Mouse (Mus musculus) heart, embryonic 15.5 days (tissue): Measurements from ENCODE around the gene Ano1. TPM values are rescaled to one million over a fixed set of nuclear protein-coding genes. Genes with fewer than 3 reads are reported as not detected.

Experiments
- ATAC-seq: fragments of 200-750 bp; cut with Nextera tagmentation; replicated peaks from 2 replicates; pipeline ENCODE4 v1.8.0; 2017; ENCODE audit warnings: low read depth, moderate TSS enrichment; ENCODE audit not compliant: insufficient number of reproducible peaks, insufficient read depth, low FRiP score
- H3K27ac ChIP-seq: fragments of 300-500 bp; sonication (generic); 2 replicates; pipeline ENCODE4 v1.5.1; 2015; ENCODE audit warnings: mild to moderate bottlenecking, inconsistent platforms
- H3K27me3 ChIP-seq: fragments of 300-500 bp; sonication (generic); 2 replicates; pipeline ENCODE4 v1.6.1; 2015; ENCODE audit warnings: inconsistent platforms
- H3K36me3 ChIP-seq: fragments of 300-500 bp; sonication (generic); 2 replicates; pipeline ENCODE4 v1.6.1; 2015; ENCODE audit warnings: mild to moderate bottlenecking, inconsistent platforms
- H3K4me1 ChIP-seq: fragments of 300-500 bp; sonication (generic); replicated peaks from 2 replicates; pipeline ENCODE4 v1.6.1; 2015; ENCODE audit warnings: inconsistent platforms
- H3K4me2 ChIP-seq: fragments of 300-500 bp; sonication (generic); 2 replicates; pipeline ENCODE4 v1.6.1; 2015; ENCODE audit warnings: inconsistent platforms, mild to moderate bottlenecking, moderate library complexity
- H3K4me3 ChIP-seq: fragments of 300-500 bp; sonication (generic); 2 replicates; pipeline ENCODE4 v1.5.1; 2015; ENCODE audit warnings: mild to moderate bottlenecking, inconsistent platforms
- H3K9ac ChIP-seq: fragments of 300-500 bp; sonication (generic); 2 replicates; pipeline ENCODE4 v1.6.1; 2015; ENCODE audit warnings: mild to moderate bottlenecking, inconsistent platforms
- H3K9me3 ChIP-seq: fragments of 300-500 bp; sonication (generic); replicated peaks from 2 replicates; pipeline ENCODE4 v1.6.1; 2016; ENCODE audit warnings: inconsistent platforms
- WGBS: fragments of 180-500 bp; shearing (Covaris S2); methylation state at CpG from one replicate; pipeline ENCODE4 v1.1.7; 2015; ENCODE audit warnings: mixed read lengths; 5-methylcytosine and 5-hydroxymethylcytosine counted together
- polyA plus RNA-seq: library from polyadenylated mRNA; unstranded; fragments of >200 nt; fragmentation: Nextera tagmentation; extraction: Ambion mirVana; gene quantifications from 2 replicates; pipeline ENCODE4 v1.2.1, GENCODE M21; 2015

Ano1 gene
- polyA plus RNA-seq, 1 experiment from 2014 or later, result 8.1 TPM

DNA sequence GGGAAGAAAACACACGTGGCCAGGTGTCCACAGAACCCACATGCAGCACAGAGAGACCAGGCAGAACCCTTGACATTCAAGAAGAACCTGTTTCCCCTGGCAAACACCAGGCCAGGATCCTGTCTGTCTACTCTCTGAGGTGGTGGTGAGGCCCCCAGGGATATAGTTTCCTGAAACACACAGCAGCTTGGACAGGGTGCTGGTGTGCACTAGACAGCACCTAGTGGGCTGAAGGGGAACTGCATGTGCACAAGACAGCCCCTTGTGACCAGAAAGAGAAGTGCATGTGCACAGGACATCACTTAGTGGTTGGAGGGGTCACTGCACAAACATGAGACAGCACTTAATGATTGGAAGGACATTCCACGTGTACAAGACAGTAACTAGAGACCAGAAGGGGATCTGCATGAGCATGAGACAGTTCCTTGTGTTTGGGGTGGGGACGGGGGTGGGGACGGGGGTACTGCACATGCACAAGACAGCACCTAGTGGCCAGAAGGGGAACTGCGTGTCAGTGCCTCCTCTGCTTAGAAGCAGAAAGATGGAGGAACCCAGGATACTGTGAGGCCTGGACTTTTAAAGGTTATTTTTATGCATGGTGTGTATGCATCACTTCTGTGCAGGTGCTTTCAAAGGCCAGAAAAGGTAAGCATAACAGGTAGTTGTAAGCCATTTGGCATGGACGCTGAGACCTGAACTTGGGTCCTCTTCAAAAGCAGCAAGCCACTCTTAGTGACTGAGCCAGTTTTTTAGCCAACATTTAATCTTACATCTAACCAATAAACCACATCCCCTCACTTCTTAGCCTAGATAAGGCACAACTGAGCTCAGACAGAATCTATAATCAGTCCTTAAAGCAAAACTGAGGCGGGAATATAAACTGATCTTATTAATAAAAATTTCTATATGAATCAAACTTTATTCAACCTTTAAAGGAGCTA is 54.7 kb downstream of the Ano1 start:
- Histone ChIP-seq H3K4me1 (no peaks in the 10 kb centered on the region), H3K36me3 (no peaks in the 10 kb centered on the region), H3K9me3 (no peaks in the 10 kb centered on the region), H3K4me2 (no peak overlapping the region), H3K4me3 (no peak overlapping the region), H3K27ac (no peak overlapping the region), H3K9ac (no peak overlapping the region), H3K27me3 (no peaks in the 10 kb centered on the region)
- 74% methylated on average over 7 of the region's 7 CpGs for WGBS
- no peak for ATAC-seq

DNA sequence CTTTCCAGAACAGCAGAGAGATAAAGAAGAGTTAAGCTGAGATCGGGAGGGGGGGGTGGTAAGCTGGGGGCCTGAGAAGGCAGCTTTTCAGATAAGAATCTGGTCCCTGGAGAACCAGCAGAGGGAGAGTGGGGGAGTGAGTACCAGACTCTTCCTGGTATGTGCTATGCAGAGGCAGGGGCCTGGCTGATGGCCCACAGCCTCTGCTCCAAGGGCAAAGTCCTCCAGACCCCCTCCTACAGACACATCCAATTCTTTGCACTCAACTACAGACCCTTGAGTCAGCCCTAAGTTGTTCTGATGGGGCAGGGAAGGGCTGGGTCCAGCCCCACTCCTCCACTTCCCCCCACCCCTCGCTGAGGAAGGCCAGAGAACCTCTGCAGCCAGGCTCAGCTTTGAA is 61.9 kb downstream of the Ano1 start:
- Histone ChIP-seq H3K4me3 (no peak overlapping the region), H3K9ac (no peak overlapping the region), H3K27ac (peak overlapping the region; percentile 36; the same call in 1 of the 2 replicates), H3K9me3 (no peaks in the 10 kb centered on the region), H3K4me1 (peaks cover 13% of the 10 kb centered on the region), H3K4me2 (no peak overlapping the region), H3K36me3 (no peaks in the 10 kb centered on the region), H3K27me3 (no peaks in the 10 kb centered on the region)
- 31% methylated on average over 2 of the region's 2 CpGs for WGBS
- ATAC-seq, result peak; percentile 37; the same call in 1 of the 2 replicates

DNA sequence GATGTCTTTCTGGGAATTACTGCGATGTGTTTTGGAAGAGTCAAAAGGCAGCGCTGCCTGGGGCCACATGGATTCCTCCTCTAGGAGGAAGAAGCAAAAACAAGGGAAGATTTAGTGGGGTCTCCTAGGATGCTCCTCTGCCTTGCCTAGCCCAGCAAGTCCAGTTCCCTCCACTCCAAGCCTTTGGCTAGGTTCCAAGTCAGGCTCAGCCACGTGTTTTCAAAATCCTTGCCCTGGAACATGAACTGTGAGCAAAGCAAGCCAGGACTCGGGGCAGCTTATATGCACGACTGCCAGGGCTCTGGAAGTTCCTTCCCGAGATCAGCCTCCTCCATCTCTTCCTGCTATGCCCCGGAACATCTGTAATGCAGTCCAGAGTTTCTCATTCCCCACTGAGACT is 62.6 kb downstream of the Ano1 start:
- H3K4me3 ChIP-seq, result no peak overlapping the region
- peaks cover 18% of the 10 kb centered on the region for H3K4me1 ChIP-seq
- no peaks in the 10 kb centered on the region for H3K27me3 ChIP-seq
- no peak overlapping the region for H3K9ac ChIP-seq
- no peaks in the 10 kb centered on the region for H3K9me3 ChIP-seq
- no peak for ATAC-seq
- no peaks in the 10 kb centered on the region for H3K36me3 ChIP-seq
- H3K27ac ChIP-seq, result peak overlapping the region; percentile 36
- H3K4me2 ChIP-seq, result no peak overlapping the region
- 29% methylated on average over 7 of the region's 7 CpGs for WGBS

DNA sequence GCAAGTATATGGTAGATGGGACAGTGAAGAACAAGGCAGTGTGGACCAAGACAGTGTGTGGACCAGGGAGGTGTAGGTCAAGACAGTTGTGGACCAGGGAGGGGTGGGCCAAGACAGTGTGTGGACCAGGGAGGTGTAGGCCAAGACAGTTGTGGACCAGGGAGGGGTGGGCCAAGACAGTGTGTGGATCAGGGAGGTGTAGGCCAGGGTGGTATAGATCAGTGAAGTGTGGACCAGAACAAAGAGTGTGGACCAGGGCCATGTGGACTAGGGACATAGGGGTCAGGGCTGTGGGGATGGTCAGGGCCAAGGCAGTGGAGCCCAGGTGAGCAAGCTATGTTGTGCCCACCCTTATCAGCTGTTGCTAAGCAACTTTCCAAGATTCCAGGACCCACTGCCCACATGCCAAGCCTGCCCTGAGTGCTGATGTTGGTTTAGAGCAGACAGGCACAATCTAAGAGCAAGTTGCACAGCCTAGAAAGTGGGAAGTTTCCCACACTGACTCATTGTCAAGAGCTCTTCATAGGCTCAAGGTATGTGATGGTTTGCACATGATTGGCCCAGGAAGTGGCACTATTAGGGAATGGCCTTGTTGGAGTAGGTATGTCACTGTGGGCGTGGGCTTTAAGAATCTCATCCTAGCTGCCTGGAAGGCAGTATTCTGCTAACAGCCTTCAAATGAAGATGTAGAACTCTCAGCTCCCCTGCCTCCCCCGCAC is 64.0 kb downstream of the Ano1 start:
- no peak overlapping the region for H3K9ac ChIP-seq
- no peaks in the 10 kb centered on the region for H3K27me3 ChIP-seq
- no peak overlapping the region for H3K27ac ChIP-seq
- H3K4me2 ChIP-seq, result no peak overlapping the region
- H3K4me3 ChIP-seq, result no peak overlapping the region
- H3K4me1 ChIP-seq, result peaks cover 18% of the 10 kb centered on the region
- H3K9me3 ChIP-seq, result no peaks in the 10 kb centered on the region
- H3K36me3 ChIP-seq, result no peaks in the 10 kb centered on the region
- 94% methylated on average over 2 of the region's 2 CpGs for WGBS
- no peak for ATAC-seq

DNA sequence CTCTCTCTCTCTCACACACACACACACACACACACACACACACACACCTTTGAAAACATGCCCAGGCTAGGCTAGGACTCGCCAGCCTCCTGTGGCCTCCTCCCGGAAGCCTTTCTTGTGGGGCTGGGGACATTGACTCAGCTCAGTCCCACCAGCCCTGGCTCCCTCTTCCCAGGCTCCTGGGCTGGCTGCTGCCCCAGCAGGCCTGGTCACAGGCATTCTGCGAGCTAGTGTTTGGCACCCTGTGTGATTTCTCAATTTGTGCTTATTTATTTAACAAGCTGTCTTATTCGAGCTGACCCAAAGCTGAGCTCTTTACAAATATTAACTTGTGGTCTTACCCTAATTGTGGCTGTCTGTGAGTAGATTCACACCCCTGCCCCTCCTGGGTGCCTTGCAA is 66.8 kb downstream of the Ano1 start:
- no peaks in the 10 kb centered on the region for H3K36me3 ChIP-seq
- no peak overlapping the region for H3K4me3 ChIP-seq
- peaks cover 8% of the 10 kb centered on the region for H3K27me3 ChIP-seq
- no peak overlapping the region for H3K4me2 ChIP-seq
- no peak overlapping the region for H3K27ac ChIP-seq
- H3K9ac ChIP-seq, result no peak overlapping the region
- whole genome bisulfite sequencing, result 44% methylated on average over 4 of the region's 4 CpGs
- peaks cover 16% of the 10 kb centered on the region for H3K4me1 ChIP-seq
- ATAC-seq, result no peak
- no peaks in the 10 kb centered on the region for H3K9me3 ChIP-seq

DNA sequence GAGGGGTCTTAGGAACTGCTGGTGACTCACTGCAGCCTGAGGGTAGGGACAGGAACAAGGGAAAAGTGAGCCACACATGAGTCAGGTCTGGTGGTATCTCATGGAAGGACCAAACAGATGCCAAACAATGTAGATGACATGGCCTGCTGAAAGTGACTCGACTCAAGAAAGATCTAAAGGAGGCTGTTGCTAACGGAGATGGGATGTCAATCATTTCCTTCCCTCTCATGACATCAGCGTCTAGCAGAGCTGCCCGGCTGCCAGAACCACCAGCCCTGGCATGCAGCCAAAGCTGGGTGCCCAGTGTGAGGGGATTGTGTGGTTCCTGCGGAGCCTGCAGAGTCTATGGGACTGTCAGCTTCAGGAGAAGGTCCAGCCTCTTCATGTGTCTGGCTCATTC is 67.3 kb downstream of the Ano1 start:
- peaks cover 12% of the 10 kb centered on the region for H3K4me1 ChIP-seq
- H3K4me3 ChIP-seq, result no peak overlapping the region
- H3K4me2 ChIP-seq, result no peak overlapping the region
- H3K9ac ChIP-seq, result no peak overlapping the region
- peak; percentile 51; the same call in 1 of the 2 replicates for ATAC-seq
- 7% methylated on average over 5 of the region's 5 CpGs for WGBS
- peaks cover 13% of the 10 kb centered on the region for H3K27me3 ChIP-seq
- no peaks in the 10 kb centered on the region for H3K36me3 ChIP-seq
- H3K9me3 ChIP-seq, result no peaks in the 10 kb centered on the region
- no peak overlapping the region for H3K27ac ChIP-seq

DNA sequence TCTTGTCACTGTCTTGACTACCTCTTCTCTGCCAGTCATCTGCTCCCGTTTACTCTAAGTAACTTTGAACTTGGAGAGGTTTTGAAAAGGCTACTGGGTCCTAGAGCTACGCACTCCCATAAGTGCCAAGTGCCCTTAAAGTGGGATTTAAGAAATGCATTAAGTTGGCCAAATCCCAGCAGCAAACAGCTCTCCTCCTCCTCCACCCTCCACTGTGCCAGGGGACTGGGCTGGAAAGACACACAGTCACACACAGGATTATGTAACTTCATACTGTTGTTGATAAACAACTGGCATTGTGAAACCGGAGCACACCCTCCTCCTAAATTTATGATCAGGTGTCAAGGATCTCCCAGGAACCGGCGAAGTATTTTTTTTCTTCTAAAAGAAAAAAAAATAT is 71.7 kb downstream of the Ano1 start:
- H3K4me2 ChIP-seq, result no peak overlapping the region
- WGBS, result 80% methylated on average over 5 of the region's 5 CpGs
- no peak for ATAC-seq
- peaks cover 46% of the 10 kb centered on the region for H3K27me3 ChIP-seq
- H3K4me1 ChIP-seq, result peaks cover 16% of the 10 kb centered on the region
- H3K36me3 ChIP-seq, result no peaks in the 10 kb centered on the region
- H3K9me3 ChIP-seq, result no peaks in the 10 kb centered on the region
- no peak overlapping the region for H3K27ac ChIP-seq
- H3K4me3 ChIP-seq, result no peak overlapping the region
- H3K9ac ChIP-seq, result no peak overlapping the region

DNA sequence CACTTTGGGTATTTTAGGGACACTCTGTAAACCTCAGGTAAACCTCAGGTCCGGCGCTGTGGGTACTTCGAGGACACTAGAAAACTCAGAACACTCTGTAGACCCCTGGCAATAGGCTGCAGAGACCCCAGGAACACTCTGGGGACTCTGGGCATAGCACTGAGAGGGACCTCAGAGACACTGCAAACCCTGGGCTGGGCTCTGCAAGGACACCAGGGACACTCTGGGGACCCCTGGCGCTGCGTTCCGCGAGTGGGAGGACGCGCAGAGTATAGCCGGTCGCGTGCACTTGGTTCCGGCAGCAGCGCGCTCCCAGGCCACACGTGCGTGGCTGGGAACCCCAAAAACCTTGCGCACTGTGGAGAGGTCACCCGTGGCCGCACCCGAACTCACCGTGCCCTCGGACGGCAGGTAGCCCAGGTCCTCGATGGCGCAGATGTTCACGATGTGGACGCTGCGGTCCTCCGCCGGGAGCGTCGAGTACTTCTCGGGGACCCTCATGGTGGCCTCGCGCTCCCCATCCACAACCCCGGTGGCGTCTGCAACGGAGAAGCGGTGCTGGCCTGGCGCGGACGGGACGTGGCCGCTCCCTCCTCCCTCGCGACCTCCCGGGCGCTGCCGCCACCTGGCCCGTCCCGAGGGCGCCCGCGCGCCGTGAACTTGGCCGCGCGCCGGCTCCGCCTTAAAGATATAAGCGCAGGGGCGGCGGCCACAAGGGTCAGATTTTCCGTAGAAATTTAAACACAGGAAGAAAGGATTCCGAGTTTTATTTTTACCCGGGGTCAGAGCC is 73.3 kb downstream of the Ano1 start:
- Histone ChIP-seq H3K9me3 (no peaks in the 10 kb centered on the region), H3K4me1 (peaks cover 11% of the 10 kb centered on the region), H3K4me3 (peak overlapping the region; percentile 54), H3K9ac (peak overlapping the region; percentile 44), H3K27me3 (peaks cover 46% of the 10 kb centered on the region), H3K36me3 (no peaks in the 10 kb centered on the region), H3K27ac (no peak overlapping the region), H3K4me2 (peak overlapping the region; percentile 88)
- ATAC-seq, result no peak
- WGBS, result 6% methylated on average over 68 of the region's 68 CpGs

DNA sequence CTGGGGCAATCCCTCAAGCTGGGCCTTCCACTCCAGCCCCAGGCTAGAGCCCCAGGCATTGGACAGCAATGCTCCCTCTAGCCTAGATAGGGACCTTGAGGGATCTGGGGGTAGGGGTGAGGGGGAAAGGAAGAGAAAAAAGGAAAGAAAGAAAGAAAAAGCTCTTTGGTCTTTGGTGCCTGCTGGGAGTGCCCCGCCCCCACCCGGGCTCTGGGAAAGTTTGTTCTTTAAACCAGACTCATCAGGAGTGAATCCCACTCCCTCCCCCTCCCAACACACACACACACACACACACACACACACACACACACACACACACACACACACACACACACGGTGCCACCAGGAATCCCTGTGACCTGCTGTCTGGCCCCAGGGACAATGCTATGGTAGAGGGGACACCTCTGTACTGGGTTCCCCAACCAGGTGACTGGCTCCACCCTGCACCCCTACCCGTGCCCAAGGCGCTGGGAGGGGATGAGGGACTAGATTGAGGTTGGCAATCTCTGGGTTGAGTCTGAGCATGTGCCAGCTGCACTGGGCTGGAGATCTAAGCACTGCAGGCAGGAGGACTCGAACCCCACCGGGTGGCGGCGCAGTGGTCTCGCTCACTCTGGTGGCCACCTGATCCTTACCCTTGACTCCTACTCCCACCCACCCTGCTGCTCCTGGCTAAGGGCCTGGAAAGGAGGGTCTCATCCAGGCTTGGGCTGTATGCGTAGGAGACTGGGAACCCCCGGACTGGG is 74.3 kb downstream of the Ano1 start:
- no peak for ATAC-seq
- H3K36me3 ChIP-seq, result no peaks in the 10 kb centered on the region
- no peak overlapping the region for H3K27ac ChIP-seq
- no peaks in the 10 kb centered on the region for H3K9me3 ChIP-seq
- peak overlapping the region; percentile 54; the same call in 1 of the 2 replicates for H3K4me3 ChIP-seq
- H3K9ac ChIP-seq, result no peak overlapping the region
- H3K27me3 ChIP-seq, result peaks cover 46% of the 10 kb centered on the region
- WGBS, result 47% methylated on average over 10 of the region's 12 CpGs
- peaks cover 11% of the 10 kb centered on the region for H3K4me1 ChIP-seq
- H3K4me2 ChIP-seq, result peak overlapping the region; percentile 88; the same call in 1 of the 2 replicates

DNA sequence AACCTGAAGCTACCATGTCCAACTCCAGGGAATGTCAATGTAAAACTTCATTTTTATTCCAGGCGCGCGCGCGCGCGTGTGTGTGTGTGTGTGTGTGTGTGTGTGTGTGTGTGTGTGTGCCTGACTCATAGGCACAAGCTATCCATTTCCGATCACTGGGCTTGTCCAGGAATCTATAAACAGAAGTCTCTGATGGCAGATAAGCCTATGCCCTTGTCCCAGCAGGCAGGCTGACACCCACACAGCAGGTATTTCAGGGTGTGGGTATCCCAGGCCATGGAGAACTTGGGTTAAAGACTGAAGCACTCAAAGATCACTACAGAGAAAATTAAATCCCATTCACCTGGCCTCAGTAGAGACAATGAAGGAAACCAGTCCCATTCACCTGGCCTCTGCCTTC is 76.1 kb downstream of the Ano1 start:
- Histone ChIP-seq H3K9ac (no peak overlapping the region), H3K36me3 (no peaks in the 10 kb centered on the region), H3K9me3 (no peaks in the 10 kb centered on the region), H3K27me3 (peaks cover 42% of the 10 kb centered on the region), H3K4me2 (no peak overlapping the region), H3K4me3 (no peak overlapping the region), H3K4me1 (peaks cover 11% of the 10 kb centered on the region), H3K27ac (no peak overlapping the region)
- WGBS, result 96% methylated on average over 8 of the region's 8 CpGs
- no peak for ATAC-seq
